ENCODE assay signal across 20 mouse cellular contexts in genomic region chr12:25220096-25220779, GRCm38 (mm10).
A peak's percentile ranks its signal among the peaks of the same experiment; 100 is the strongest.
DNase-seq lines count a peak whose midpoint lies in the region; ATAC-seq and TF ChIP-seq lines count a peak whose summit lies in the region.
"Had no signal": no experiment of that assay in that cellular context is flagged by ENCODE, and none has a peak within 500 bp of the region (broad histone marks: within the 10 kb centered on the region; RNA-seq: fewer than 3 reads in every experiment).

No protein-coding gene starts in this region.

- no peak overlapping the region for H3K9ac ChIP-seq in CH12.LX (ENCODE audit: insufficient read depth, low read depth)
- H3K9ac ChIP-seq in lung, postnatal 0 days (replicated peaks; ENCODE audit: low read depth) = no peak overlapping the region
- H3K9ac ChIP-seq in hindbrain, embryonic 12.5 days = no peak overlapping the region
- H3K9ac ChIP-seq: forebrain, embryonic 13.5 days; midbrain, embryonic 12.5 days; stomach, embryonic 15.5 days had no signal

- no peak for TF ChIP-seq POLR2A in CH12.LX (IDR thresholded peaks at IDR 0.05; ENCODE audit: low read depth, low read length)

- in situ Hi-C loops in CH12.LX (cut with MboI; ENCODE audit: low pct_ligation_motif_present, low pct_unique_long_range_greater_than_20kb, low sequenced_read_pairs) = loop anchor here (10.0 to 25.0 kb wide), 2 partner anchors 55 to 217 kb away; no protein-coding TSS in a partner anchor

- H3K36me3 ChIP-seq in CH12.LX (replicated peaks in 1 of 2; ENCODE audit: control insufficient read depth in 1 of 2, insufficient read depth in 1 of 2, low read length in 1 of 2) = no peaks in the 10 kb centered on the region
- H3K36me3 ChIP-seq in lung, postnatal 0 days (ENCODE audit: insufficient read depth, low read length) = no peaks in the 10 kb centered on the region
- H3K36me3 ChIP-seq in hindbrain, embryonic 12.5 days = no peaks in the 10 kb centered on the region
- H3K36me3 ChIP-seq: midbrain, embryonic 12.5 days; stomach, embryonic 15.5 days had no signal

- H3K79me2 ChIP-seq in CH12.LX (replicated peaks; ENCODE audit: control insufficient read depth, extremely low read depth, insufficient read depth, poor library complexity, severe bottlenecking) = no peaks in the 10 kb centered on the region

- no peak for TF ChIP-seq CTCF in CH12.LX (conservative IDR thresholded peaks at IDR 0.05 in 1 of 2, IDR thresholded peaks at IDR 0.05 in 1 of 2; ENCODE audit: low read depth in 2 of 2, low read length in 2 of 2)
- TF ChIP-seq CTCF in lung, postnatal 0 days (IDR thresholded peaks at IDR 0.05) = no peak

- ATAC-seq in common myeloid progenitor, adult 5-6 weeks (replicated peaks; ENCODE audit: low read depth, poor library complexity, severe bottlenecking) = 0 out of 2 replicates have a peak, but pooled peaks have one; percentile 5
- no peak for ATAC-seq in lung, postnatal 0 days
- ATAC-seq in hindbrain, embryonic 12.5 days (ENCODE audit: low FRiP score) = no peak
- ATAC-seq: forebrain, embryonic 13.5 days had no signal

- H3K4me2 ChIP-seq in CH12.LX (ENCODE audit: insufficient read depth, low read depth, poor library complexity, severe bottlenecking) = no peak overlapping the region
- H3K4me2 ChIP-seq in lung, postnatal 0 days (replicated peaks; ENCODE audit: low read depth, low read length) = no peak overlapping the region
- H3K4me2 ChIP-seq in hindbrain, embryonic 12.5 days (replicated peaks) = no peak overlapping the region
- H3K4me2 ChIP-seq: forebrain, embryonic 13.5 days; midbrain, embryonic 12.5 days; stomach, embryonic 15.5 days had no signal

- 77% methylated on average over 9 of the region's 9 CpGs for WGBS in lung, postnatal 0 days
- 67% methylated on average over 9 of the region's 9 CpGs for WGBS in hindbrain, embryonic 12.5 days

- peaks cover 48 to 82% of the 10 kb centered on the region in 2 experiments for H3K4me1 ChIP-seq in CH12.LX (ENCODE audit: control insufficient read depth in 1 of 2, insufficient read depth in 2 of 2)
- peaks cover 11% of the 10 kb centered on the region; the same call in 1 of the 2 replicates for H3K4me1 ChIP-seq in lung, postnatal 0 days (ENCODE audit: insufficient read depth, low read depth, low read length)
- peaks cover 34% of the 10 kb centered on the region for H3K4me1 ChIP-seq in hindbrain, embryonic 12.5 days
- H3K4me1 ChIP-seq: forebrain, embryonic 13.5 days had no signal

- H3K4me3 ChIP-seq in CH12.LX (replicated peaks in 1 of 3; ENCODE audit: low read depth in 2 of 3, low read length in 2 of 3, poor library complexity in 1 of 3) = no peak overlapping the region
- no peak overlapping the region for H3K4me3 ChIP-seq in lung, postnatal 0 days (ENCODE audit: low read depth, low read length)
- H3K4me3 ChIP-seq in hindbrain, embryonic 12.5 days = no peak overlapping the region
- H3K4me3 ChIP-seq: forebrain, embryonic 13.5 days; midbrain, embryonic 12.5 days; stomach, embryonic 15.5 days had no signal

- dilution Hi-C loops in CH12.LX (cut with MboI; ENCODE audit: extremely low pct_ligation_motif_present, extremely low pct_unique_long_range_greater_than_20kb, low sequenced_read_pairs) = no loop called here

- H3K27me3 ChIP-seq in CH12.LX (replicated peaks) = peaks cover 12% of the 10 kb centered on the region
- no peaks in the 10 kb centered on the region for H3K27me3 ChIP-seq in lung, postnatal 0 days (replicated peaks; ENCODE audit: insufficient read depth, low read length)
- peaks cover 19% of the 10 kb centered on the region for H3K27me3 ChIP-seq in hindbrain, embryonic 12.5 days
- H3K27me3 ChIP-seq: forebrain, embryonic 13.5 days; stomach, embryonic 15.5 days had no signal

- peak; percentile 57 for DNase-seq in CH12.LX (ENCODE audit: extremely low read depth)
- DNase-seq in kidney, adult 8-10 months = peak; percentile 88 to 92
- DNase-seq in kidney, postnatal 25 days = peak; percentile 76 to 94
- no peak for DNase-seq in lung, postnatal 0 days (ENCODE audit: low spot score)
- DNase-seq in cerebellum, postnatal 25 days = no peak
- DNase-seq in c-Kit-positive CD71-positive TER-119-positive erythroid progenitor cells, embryonic 14.5 days (ENCODE audit: low spot score) = no peak
- DNase-seq: adrenal gland, adult 8-10 months; cerebellum, adult 11 months; cerebellum, postnatal 10 days; embryo, embryonic 11 days; gastrocnemius, postnatal 10 days; heart, adult 18-20 months; heart, postnatal 4 days; right cerebral cortex, postnatal 14 days; thymus, adult 2 months had no signal

- TF ChIP-seq RAD21 in CH12.LX (IDR thresholded peaks at IDR 0.05; ENCODE audit: low read depth, low read length) = no peak; the same call in 1 of the 2 replicates

- no peaks in the 10 kb centered on the region for H3K9me3 ChIP-seq in CH12.LX (replicated peaks; ENCODE audit: low read length)
- H3K9me3 ChIP-seq in lung, postnatal 0 days (ENCODE audit: low read length) = no peaks in the 10 kb centered on the region
- no peaks in the 10 kb centered on the region for H3K9me3 ChIP-seq in hindbrain, embryonic 12.5 days (replicated peaks)
- H3K9me3 ChIP-seq: midbrain, embryonic 12.5 days; stomach, embryonic 15.5 days had no signal

- H3K27ac ChIP-seq in CH12.LX (ENCODE audit: insufficient read depth, low read depth) = no peak overlapping the region
- H3K27ac ChIP-seq in lung, postnatal 0 days (ENCODE audit: low read length) = no peak overlapping the region
- H3K27ac ChIP-seq in hindbrain, embryonic 12.5 days = no peak overlapping the region
- H3K27ac ChIP-seq: forebrain, embryonic 13.5 days; midbrain, embryonic 12.5 days; stomach, embryonic 15.5 days had no signal

- TF ChIP-seq EP300 in CH12.LX (IDR thresholded peaks at IDR 0.05; ENCODE audit: low read length) = peak; percentile 38; the same call in 1 of the 2 replicates
- TF ChIP-seq EP300 in lung, postnatal 0 days (IDR thresholded peaks at IDR 0.05) = no peak

TF ChIP-seq in CH12.LX, 34 proteins besides CTCF, POLR2A, EP300 and RAD21:
- TF ChIP-seq TBP (conservative IDR thresholded peaks at IDR 0.05; ENCODE audit: low read depth, low read length) = 0 out of 2 replicates have a peak, but pooled peaks have one; percentile 27
- no peak for TF ChIP-seq MAFK (IDR thresholded peaks at IDR 0.05; ENCODE audit: insufficient replicate concordance, low read length)
- TF ChIP-seq ETS1 (conservative IDR thresholded peaks at IDR 0.05; ENCODE audit: low read depth, low read length) = peak; percentile 37
- peak; percentile 76; the same call in 1 of the 2 replicates for TF ChIP-seq TCF12 (IDR thresholded peaks at IDR 0.05; ENCODE audit: low read depth, low read length)

Comparison
In these comparisons a context has a peak if more than half of its experiments do, and no peak if none do; other contexts are left out.
1. DNase-seq: peak in CH12.LX (single experiment), kidney, adult 8-10 months (2 of 2) and kidney, postnatal 25 days (2 of 2); none in lung, postnatal 0 days (single experiment), cerebellum, postnatal 25 days (0 of 2) and c-Kit-positive CD71-positive TER-119-positive erythroid progenitor cells, embryonic 14.5 days (single experiment).